Mouse (Mus musculus) hindbrain, embryonic 16.5 days (tissue): ENCODE results near the gene Abr. TPM values are rescaled to one million over a fixed set of nuclear protein-coding genes. Genes with fewer than 3 reads are reported as not detected.

Experiments used
- ATAC-seq: fragments of 200-750 bp; cut with Nextera tagmentation; 2 replicates; pipeline ENCODE4 v1.8.0; 2017; ENCODE audit warnings: moderate TSS enrichment, moderate library complexity
- H3K27ac ChIP-seq: fragments of 300-500 bp; sonication (generic); 2 replicates; pipeline ENCODE4 v1.5.1; 2014; ENCODE audit warnings: low read depth, mild to moderate bottlenecking, control low read depth, low read length, moderate library complexity
- H3K27me3 ChIP-seq: fragments of 300-500 bp; sonication (generic); replicated peaks from 2 replicates; pipeline ENCODE4 v1.6.1; 2014; ENCODE audit warnings: low read length; ENCODE audit not compliant: control insufficient read depth, insufficient read depth
- H3K36me3 ChIP-seq: fragments of 300-500 bp; sonication (generic); 2 replicates; pipeline ENCODE4 v1.6.1; 2014; ENCODE audit warnings: mild to moderate bottlenecking, low read length, moderate library complexity, mixed read lengths; ENCODE audit not compliant: control insufficient read depth, insufficient read depth
- H3K4me1 ChIP-seq: fragments of 300-500 bp; sonication (generic); 2 replicates; pipeline ENCODE4 v1.6.1; 2014; ENCODE audit warnings: low read depth, low read length; ENCODE audit not compliant: control insufficient read depth, insufficient read depth
- H3K4me2 ChIP-seq: fragments of 300-500 bp; sonication (generic); 2 replicates; pipeline ENCODE4 v1.6.1; 2014; ENCODE audit warnings: mild to moderate bottlenecking, low read length, control low read depth, moderate library complexity
- H3K4me3 ChIP-seq: fragments of 300-500 bp; sonication (generic); 2 replicates; pipeline ENCODE4 v1.5.1; 2014; ENCODE audit warnings: mild to moderate bottlenecking, low read length, control low read depth, moderate library complexity
- H3K9ac ChIP-seq: fragments of 300-500 bp; sonication (generic); 2 replicates; pipeline ENCODE4 v1.6.1; 2014; ENCODE audit warnings: low read depth, mild to moderate bottlenecking, control low read depth, low read length, moderate library complexity
- H3K9me3 ChIP-seq: fragments of 300-500 bp; sonication (generic); 2 replicates; pipeline ENCODE4 v1.6.1; 2014; ENCODE audit warnings: mild to moderate bottlenecking, low read length, moderate library complexity; ENCODE audit not compliant: control insufficient read depth
- WGBS: fragments of 180-500 bp; shearing (Covaris S2); extraction: QIAGEN DNeasy Blood & Tissue Kit; methylation state at CpG from one replicate; pipeline ENCODE4 v1.1.7; 2014; 5-methylcytosine and 5-hydroxymethylcytosine counted together
- polyA plus RNA-seq: library from polyadenylated mRNA; unstranded; fragments of >200 nt; fragmentation: Nextera tagmentation; extraction: Ambion mirVana; gene quantifications from 2 replicates; pipeline ENCODE4 v1.2.1, GENCODE M21; 2015

Abr gene
- polyA plus RNA-seq, 1 experiment from 2014 or later, result 85.2 TPM

DNA sequence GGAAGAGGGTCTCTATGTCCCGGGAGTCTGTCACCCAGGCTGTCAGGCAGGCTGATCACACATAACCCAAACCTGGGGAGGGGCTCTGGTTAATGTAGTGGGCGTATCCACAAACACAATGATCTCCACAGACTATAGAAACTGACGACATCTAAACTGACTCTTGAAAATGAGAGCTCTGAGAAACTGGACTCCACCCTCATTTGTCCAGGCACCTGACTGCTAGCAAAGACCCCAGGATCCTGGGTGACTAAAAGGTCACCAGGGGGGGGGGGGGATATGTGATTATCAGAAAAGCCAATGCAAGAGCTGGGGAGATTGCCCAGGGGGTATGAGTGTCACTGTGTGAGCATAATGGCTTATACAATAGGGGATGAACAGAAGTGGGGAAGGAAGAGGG, 236.4 kb downstream of the Abr start:
- ATAC-seq, result no peak
- Histone ChIP-seq H3K4me3 (no peak overlapping the region), H3K36me3 (no peaks in the 10 kb centered on the region), H3K27me3 (no peaks in the 10 kb centered on the region), H3K27ac (no peak overlapping the region), H3K9ac (no peak overlapping the region), H3K9me3 (no peaks in the 10 kb centered on the region), H3K4me2 (no peak overlapping the region), H3K4me1 (peaks cover 15% of the 10 kb centered on the region)
- WGBS, result 29% methylated on average over 3 of the region's 3 CpGs

DNA sequence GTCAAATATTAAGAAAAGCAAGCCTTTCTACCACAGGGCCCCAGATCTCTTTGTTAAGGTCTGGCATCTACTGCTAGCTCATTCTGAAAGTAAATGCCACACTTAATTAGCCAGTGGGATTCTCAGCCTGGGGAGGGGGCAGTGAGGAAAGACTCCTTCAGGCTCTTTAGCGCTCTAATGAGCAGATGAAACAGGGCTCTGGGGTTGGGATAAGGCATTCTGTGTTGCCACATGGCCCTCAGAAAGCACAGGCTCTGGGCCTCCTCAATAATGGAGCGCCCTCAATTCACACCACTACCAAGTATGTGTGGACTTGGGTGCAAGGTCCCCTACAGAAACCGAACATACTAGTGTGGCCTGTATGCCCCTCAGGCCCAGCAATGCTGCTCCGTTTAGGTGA, 237.1 kb downstream of the Abr start:
- Histone ChIP-seq H3K9me3 (no peaks in the 10 kb centered on the region), H3K36me3 (no peaks in the 10 kb centered on the region), H3K9ac (no peak overlapping the region), H3K4me2 (no peak overlapping the region), H3K4me3 (no peak overlapping the region), H3K27me3 (no peaks in the 10 kb centered on the region), H3K27ac (no peak overlapping the region), H3K4me1 (peaks cover 17% of the 10 kb centered on the region)
- ATAC-seq, result no peak
- WGBS, result 62% methylated on average over 4 of the region's 4 CpGs

DNA sequence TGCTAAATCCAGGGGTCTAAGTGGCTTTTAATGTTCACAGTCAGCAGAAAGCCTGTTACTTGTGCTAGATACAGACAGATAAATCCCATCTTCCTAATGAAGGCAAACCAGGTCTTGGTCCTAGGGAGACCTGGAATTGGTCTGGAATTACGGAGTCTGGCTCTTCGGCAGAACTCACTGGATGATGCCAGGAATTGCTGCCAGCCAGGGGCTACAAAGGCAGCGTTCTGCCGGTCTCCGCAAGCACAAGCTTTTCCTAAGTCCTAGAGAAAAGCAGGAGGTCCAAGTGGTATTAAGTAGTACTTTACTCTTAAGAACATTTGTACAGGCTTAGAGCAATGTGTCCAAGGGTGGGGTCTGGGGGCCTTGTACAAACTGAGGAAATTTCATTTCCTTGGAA, 237.8 kb downstream of the Abr start:
- peaks cover 19% of the 10 kb centered on the region for H3K4me1 ChIP-seq

DNA sequence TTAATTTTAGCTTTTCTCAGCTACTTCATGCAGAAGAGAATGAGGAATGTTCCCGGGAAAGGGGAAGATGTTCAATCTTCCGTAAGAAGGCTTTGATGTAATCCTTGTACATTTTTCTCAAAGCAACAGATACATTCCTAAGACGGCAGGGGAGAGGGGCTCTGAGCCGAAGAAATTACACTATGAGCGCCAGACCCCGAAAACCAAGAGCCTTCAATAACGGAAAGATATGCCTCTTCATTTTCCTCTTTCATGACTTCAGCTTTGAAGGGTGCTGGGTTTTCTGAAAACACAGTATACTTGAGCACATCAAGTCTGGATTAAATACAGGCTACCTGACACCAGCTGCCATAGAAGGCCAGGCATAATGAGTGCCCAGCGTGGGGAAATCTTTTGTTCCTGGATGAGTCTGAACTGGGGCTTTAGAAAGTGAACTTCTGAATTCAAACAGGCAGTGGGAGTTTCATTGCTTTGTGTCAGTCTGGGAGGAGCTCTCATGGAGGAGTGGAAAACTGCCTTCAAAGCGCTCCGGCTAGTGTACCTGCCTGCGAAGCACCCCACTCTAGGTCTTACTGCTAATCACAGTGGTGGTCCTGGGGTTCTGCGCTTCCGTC, 239.3 kb downstream of the Abr start:
- H3K27ac ChIP-seq, result no peak overlapping the region
- WGBS, result 25% methylated on average over 13 of the region's 13 CpGs

More for the DNA sequence above, 237.8 kb downstream of the Abr start:
- ATAC-seq, result no peak
- 50% methylated on average over 5 of the region's 5 CpGs for WGBS
- H3K4me2 ChIP-seq, result no peak overlapping the region
- 0 out of 2 replicates have a peak overlapping the region, but pooled peaks have one; percentile 19 for H3K27ac ChIP-seq
- no peak overlapping the region for H3K9ac ChIP-seq
- no peaks in the 10 kb centered on the region for H3K36me3 ChIP-seq
- no peaks in the 10 kb centered on the region for H3K9me3 ChIP-seq
- H3K27me3 ChIP-seq, result no peaks in the 10 kb centered on the region
- H3K4me3 ChIP-seq, result no peak overlapping the region

DNA sequence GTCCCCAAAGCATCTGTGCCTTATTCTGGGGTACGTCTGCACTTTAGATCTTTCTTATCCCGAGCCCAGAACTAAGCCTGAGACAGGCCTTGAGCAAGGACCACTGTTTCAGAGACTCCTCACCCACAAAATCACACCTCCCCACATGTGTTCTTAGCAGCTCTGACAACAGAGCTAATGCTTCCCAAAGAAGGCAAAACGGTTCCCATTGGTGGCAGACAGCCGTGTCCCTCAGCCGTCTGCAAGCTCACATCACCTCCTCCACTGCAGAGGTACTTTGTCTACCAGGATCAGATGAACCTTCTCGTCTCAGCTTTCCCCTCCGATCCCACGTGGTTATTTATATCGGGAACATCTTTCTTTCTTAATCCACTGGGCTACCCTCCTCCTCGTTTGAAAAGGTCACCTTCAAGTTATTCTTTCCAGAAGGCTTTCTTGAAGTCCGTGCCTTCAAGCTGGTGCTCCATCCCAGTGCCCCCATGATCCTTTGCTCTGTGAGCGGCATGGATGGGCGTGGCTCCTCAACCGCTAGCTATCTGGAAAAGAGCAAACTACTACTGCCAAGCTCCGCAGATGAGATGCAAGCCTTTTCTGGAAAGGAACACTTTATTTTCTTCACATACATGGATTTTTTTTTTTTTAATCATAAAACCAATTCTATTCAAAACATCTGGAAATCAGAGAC, 240.8 kb downstream of the Abr start:
- no peaks in the 10 kb centered on the region for H3K9me3 ChIP-seq
- no peaks in the 10 kb centered on the region for H3K36me3 ChIP-seq
- peaks cover 17% of the 10 kb centered on the region for H3K4me1 ChIP-seq
- WGBS, result 85% methylated on average over 15 of the region's 15 CpGs
- no peak overlapping the region for H3K4me2 ChIP-seq
- no peak overlapping the region for H3K27ac ChIP-seq
- H3K9ac ChIP-seq, result no peak overlapping the region
- no peak overlapping the region for H3K4me3 ChIP-seq
- no peaks in the 10 kb centered on the region for H3K27me3 ChIP-seq
- no peak for ATAC-seq

More for the DNA sequence above, 239.3 kb downstream of the Abr start:
- Histone ChIP-seq H3K9me3 (no peaks in the 10 kb centered on the region), H3K36me3 (no peaks in the 10 kb centered on the region), H3K4me1 (peaks cover 17% of the 10 kb centered on the region), H3K4me3 (no peak overlapping the region), H3K27me3 (no peaks in the 10 kb centered on the region), H3K9ac (no peak overlapping the region), H3K4me2 (no peak overlapping the region)
- ATAC-seq, result no peak

DNA sequence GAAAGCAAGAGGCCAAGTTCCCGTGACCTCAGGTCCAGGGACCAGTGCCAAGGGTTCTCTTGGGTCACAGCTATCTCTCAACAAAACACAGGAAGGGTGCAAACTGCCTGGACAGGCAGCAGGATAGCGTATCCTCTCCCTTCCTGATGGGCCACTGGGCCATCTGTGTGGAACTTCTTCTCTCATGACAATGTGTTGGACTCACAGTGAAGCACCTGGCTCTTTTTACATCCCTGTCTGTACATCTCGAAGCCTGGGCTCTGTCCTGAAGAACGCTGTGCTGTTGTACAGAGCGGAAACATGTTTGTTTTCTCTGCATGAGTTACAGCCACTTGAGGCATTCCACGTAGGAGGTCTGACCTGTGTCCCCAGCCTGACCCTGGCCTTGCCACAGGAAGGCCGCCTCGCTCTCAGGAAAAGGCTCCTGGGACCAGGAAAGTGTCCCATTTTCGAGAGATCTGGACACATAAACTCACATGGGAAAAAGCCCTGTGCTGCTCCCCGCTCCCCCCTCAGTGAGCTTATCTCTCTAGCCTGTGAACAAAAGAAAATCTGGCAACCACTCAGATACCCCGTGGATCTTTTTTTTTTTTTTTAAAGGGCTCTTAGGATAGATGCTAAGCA, 242.1 kb downstream of the Abr start:
- H3K9ac ChIP-seq, result no peak overlapping the region
- no peaks in the 10 kb centered on the region for H3K27me3 ChIP-seq
- H3K4me3 ChIP-seq, result no peak overlapping the region
- 37% methylated on average over 11 of the region's 11 CpGs for WGBS
- ATAC-seq, result no peak
- H3K4me1 ChIP-seq, result peaks cover 11% of the 10 kb centered on the region
- no peak overlapping the region for H3K4me2 ChIP-seq
- no peaks in the 10 kb centered on the region for H3K36me3 ChIP-seq
- H3K9me3 ChIP-seq, result no peaks in the 10 kb centered on the region
- no peak overlapping the region for H3K27ac ChIP-seq

DNA sequence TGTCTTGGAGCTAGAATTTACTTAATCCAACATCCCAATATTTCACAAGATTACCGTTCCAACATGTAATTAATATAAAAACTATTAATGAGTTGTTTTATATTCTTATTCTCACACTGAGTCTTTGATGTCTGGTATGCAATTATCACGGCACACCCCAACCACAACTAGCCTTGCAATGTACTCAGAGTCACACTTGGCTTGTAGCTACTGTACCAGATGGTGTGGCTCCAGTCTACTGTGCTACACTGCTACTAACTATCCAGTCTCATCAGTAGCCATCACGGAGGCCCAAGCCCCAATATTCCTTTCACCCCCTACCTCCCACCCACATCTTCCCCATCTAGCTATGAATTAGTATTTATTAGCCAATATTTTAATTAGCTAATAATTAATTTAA, 245.7 kb downstream of the Abr start:
- WGBS, result 88% methylated on average over 3 of the region's 3 CpGs
- H3K4me2 ChIP-seq, result no peak overlapping the region
- peaks cover 21% of the 10 kb centered on the region for H3K4me1 ChIP-seq
- H3K27ac ChIP-seq, result no peak overlapping the region
- H3K27me3 ChIP-seq, result no peaks in the 10 kb centered on the region
- no peak overlapping the region for H3K9ac ChIP-seq
- H3K9me3 ChIP-seq, result no peaks in the 10 kb centered on the region
- ATAC-seq, result no peak
- H3K36me3 ChIP-seq, result no peaks in the 10 kb centered on the region
- no peak overlapping the region for H3K4me3 ChIP-seq

DNA sequence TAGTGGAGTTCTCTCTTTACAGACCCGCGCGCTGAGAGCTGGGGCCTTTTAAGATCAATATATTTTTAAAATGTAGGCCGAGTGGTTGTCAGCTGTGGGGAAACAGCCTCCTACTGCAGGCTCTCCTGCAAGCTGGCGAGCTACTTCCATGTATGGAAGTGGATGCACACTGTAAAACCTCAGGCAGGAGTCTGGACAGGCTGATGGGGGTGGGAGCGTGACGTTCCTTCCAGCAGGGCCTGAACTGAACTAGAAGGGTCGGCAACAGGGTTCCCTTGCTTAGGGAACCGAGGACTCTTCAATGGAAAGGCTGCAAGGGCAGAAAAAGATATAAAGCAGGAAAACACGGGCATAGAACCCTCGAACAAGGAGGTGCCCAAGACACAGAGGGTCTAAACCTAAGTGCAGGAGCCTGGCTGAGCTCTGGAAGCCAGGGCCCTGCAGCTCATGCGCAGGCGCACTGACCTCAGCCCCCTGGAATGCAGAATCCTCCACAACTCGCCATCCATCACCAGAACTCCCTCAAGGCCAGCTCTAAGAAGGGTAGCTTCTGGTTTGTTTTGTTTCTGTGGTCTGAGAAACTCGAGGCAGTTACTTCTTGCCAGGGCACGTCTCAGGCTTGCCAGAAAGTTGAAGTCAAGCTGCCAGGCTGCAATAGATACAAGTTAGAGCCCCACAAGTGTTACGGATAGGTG, 247.5 kb downstream of the Abr start:
- no peak overlapping the region for H3K27ac ChIP-seq
- no peaks in the 10 kb centered on the region for H3K36me3 ChIP-seq
- no peaks in the 10 kb centered on the region for H3K9me3 ChIP-seq
- H3K4me3 ChIP-seq, result no peak overlapping the region
- peak; percentile 67; the same call in 1 of the 2 replicates for ATAC-seq
- no peaks in the 10 kb centered on the region for H3K27me3 ChIP-seq
- 62% methylated on average over 17 of the region's 17 CpGs for WGBS
- peaks cover 17% of the 10 kb centered on the region for H3K4me1 ChIP-seq
- no peak overlapping the region for H3K4me2 ChIP-seq
- no peak overlapping the region for H3K9ac ChIP-seq

DNA sequence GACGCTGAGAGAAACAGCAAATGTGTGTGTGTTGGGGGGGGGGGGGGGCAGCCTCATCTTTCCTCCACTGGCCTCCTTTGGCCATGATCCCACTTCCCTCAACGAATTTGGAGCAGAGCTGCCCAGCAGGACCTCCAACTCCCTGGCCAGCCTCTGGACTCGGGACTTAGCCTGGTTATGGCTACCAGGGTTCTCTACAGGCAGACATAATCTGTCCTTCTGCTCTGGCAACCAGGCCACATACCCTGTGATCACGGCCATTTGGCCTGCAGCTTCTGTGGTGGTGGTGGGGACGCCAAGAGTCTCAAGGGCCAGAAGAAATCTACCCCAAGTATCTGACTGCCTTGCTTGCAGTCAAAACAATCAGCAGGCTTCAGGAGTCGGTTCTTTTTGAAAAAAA, 249.6 kb downstream of the Abr start:
- Histone ChIP-seq H3K4me1 (peaks cover 17% of the 10 kb centered on the region), H3K27me3 (no peaks in the 10 kb centered on the region), H3K9ac (no peak overlapping the region), H3K36me3 (no peaks in the 10 kb centered on the region), H3K9me3 (no peaks in the 10 kb centered on the region), H3K4me3 (no peak overlapping the region), H3K27ac (no peak overlapping the region), H3K4me2 (no peak overlapping the region)
- 41% methylated on average over 6 of the region's 6 CpGs for WGBS
- no peak for ATAC-seq
